Mouse (Mus musculus) forebrain, embryonic 16.5 days (tissue): ENCODE results near the gene Clec16a. TPM values are rescaled to one million over a fixed set of nuclear protein-coding genes. Genes with fewer than 3 reads are reported as not detected.

ENCODE experiments used
- ATAC-seq: fragments of 200-750 bp; cut with Nextera tagmentation; 2 replicates; pipeline ENCODE4 v1.8.0; 2017; ENCODE audit warnings: mild to moderate bottlenecking, moderate library complexity
- H3K27ac ChIP-seq: fragments of 300-500 bp; sonication (generic); 2 replicates; pipeline ENCODE4 v1.5.1; 2014; ENCODE audit warnings: low read length, control low read depth
- H3K27me3 ChIP-seq: fragments of 300-500 bp; sonication (generic); replicated peaks from 2 replicates; pipeline ENCODE4 v1.6.1; 2014; ENCODE audit warnings: low read length; ENCODE audit not compliant: control insufficient read depth, insufficient read depth
- H3K36me3 ChIP-seq: fragments of 300-500 bp; sonication (generic); 2 replicates; pipeline ENCODE4 v1.6.1; 2014; ENCODE audit not compliant: control insufficient read depth, insufficient read depth
- H3K4me1 ChIP-seq: fragments of 300-500 bp; sonication (generic); replicated peaks from 2 replicates; pipeline ENCODE4 v1.6.1; 2014; ENCODE audit warnings: low read length; ENCODE audit not compliant: control insufficient read depth, insufficient read depth
- H3K4me2 ChIP-seq: fragments of 300-500 bp; sonication (generic); 2 replicates; pipeline ENCODE4 v1.6.1; 2014; ENCODE audit warnings: mild to moderate bottlenecking, low read length, control low read depth
- H3K4me3 ChIP-seq: fragments of 300-500 bp; sonication (generic); replicated peaks from 2 replicates; pipeline ENCODE4 v1.5.1; 2014; ENCODE audit warnings: mild to moderate bottlenecking, low read length, control low read depth
- H3K9ac ChIP-seq: fragments of 300-500 bp; sonication (generic); replicated peaks from 2 replicates; pipeline ENCODE4 v1.6.1; 2014; ENCODE audit warnings: low read depth, low read length, control low read depth
- H3K9me3 ChIP-seq: fragments of 300-500 bp; sonication (generic); 2 replicates; pipeline ENCODE4 v1.6.1; 2016; ENCODE audit warnings: low read length; ENCODE audit not compliant: control insufficient read depth
- WGBS: fragments of 180-500 bp; shearing (Covaris S2); extraction: QIAGEN DNeasy Blood & Tissue Kit; methylation state at CpG from one replicate; pipeline ENCODE4 v1.1.7; 2014; 5-methylcytosine and 5-hydroxymethylcytosine counted together
- polyA plus RNA-seq: library from polyadenylated mRNA; unstranded; fragments of >200 nt; fragmentation: Nextera tagmentation; extraction: Ambion mirVana; gene quantifications from 2 replicates; pipeline ENCODE4 v1.2.1, GENCODE M21; 2015

Clec16a gene
- polyA plus RNA-seq, 1 experiment from 2014 or later = 72.8 TPM

DNA sequence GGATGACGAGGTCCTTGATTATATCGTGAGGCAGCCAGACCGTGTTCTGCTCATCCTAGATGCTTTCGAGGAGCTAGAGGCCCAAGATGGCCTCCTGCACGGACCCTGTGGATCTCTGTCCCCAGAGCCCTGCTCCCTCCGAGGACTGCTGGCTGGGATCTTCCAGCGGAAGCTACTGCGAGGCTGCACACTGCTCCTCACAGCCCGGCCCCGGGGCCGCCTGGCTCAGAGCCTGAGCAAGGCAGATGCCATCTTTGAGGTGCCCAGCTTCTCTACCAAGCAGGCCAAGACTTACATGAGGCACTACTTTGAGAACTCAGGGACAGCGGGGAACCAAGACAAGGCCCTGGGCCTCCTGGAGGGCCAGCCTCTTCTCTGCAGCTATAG lies 34.0 kb upstream of the Clec16a start:
- Histone ChIP-seq H3K4me2 (no peak overlapping the region), H3K9me3 (no peaks in the 10 kb centered on the region), H3K27ac (no peak overlapping the region), H3K9ac (no peak overlapping the region), H3K4me1 (0 out of 2 replicates have a peak, but pooled peaks cover 3% of the 10 kb centered on the region), H3K36me3 (no peaks in the 10 kb centered on the region), H3K4me3 (no peak overlapping the region), H3K27me3 (0 out of 2 replicates have a peak, but pooled peaks cover 2% of the 10 kb centered on the region)
- no peak; the same call in 1 of the 2 replicates for ATAC-seq
- 78% methylated on average over 12 of the region's 12 CpGs for WGBS

DNA sequence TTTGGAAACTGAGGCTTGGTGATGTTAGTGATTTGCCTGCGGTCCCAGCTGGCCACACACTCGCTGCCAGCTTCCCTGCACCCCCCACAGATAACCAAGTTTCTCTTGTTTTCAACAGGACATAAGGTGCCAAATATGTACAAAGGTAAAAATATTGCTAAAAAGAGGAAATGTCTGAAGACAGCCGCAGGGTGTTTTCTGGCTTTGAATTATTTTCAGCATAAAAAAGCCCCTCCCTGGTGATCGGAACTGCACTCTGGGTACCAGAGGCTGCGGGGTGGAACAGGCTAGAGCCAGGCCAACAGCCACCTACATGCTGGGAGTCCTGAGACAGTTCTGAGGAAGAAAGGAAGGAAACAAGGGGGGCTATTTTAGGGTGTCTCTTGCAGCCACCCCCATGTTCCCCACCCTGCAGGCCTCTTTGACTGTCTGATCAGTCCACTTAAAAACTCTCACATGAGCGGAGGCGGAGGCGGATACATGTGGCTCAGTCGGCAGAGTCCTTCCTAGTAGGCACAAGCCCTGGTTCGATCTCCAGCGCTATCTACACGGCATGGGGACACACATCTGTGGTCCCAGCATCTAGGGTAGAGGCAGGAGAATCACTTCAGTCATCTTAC lies 29.1 kb upstream of the Clec16a start:
- WGBS = 88% methylated on average over 12 of the region's 12 CpGs
- no peaks in the 10 kb centered on the region for H3K4me1 ChIP-seq

GRCm38 (mm10) chr16:10518030-10518429 lies 27.1 kb upstream of the Clec16a start:
- Histone ChIP-seq H3K4me2 (no peak overlapping the region), H3K27me3 (no peaks in the 10 kb centered on the region), H3K9ac (no peak overlapping the region), H3K36me3 (no peaks in the 10 kb centered on the region), H3K4me3 (no peak overlapping the region), H3K27ac (no peak overlapping the region), H3K4me1 (no peaks in the 10 kb centered on the region), H3K9me3 (no peaks in the 10 kb centered on the region)
- WGBS = 56% methylated on average over 5 of the region's 5 CpGs
- no peak for ATAC-seq

More for the DNA sequence above, 29.1 kb upstream of the Clec16a start:
- Histone ChIP-seq H3K4me2 (no peak overlapping the region), H3K9ac (no peak overlapping the region), H3K36me3 (no peaks in the 10 kb centered on the region), H3K9me3 (no peaks in the 10 kb centered on the region), H3K4me3 (no peak overlapping the region), H3K27me3 (no peaks in the 10 kb centered on the region), H3K27ac (no peak overlapping the region)
- ATAC-seq = no peak

DNA sequence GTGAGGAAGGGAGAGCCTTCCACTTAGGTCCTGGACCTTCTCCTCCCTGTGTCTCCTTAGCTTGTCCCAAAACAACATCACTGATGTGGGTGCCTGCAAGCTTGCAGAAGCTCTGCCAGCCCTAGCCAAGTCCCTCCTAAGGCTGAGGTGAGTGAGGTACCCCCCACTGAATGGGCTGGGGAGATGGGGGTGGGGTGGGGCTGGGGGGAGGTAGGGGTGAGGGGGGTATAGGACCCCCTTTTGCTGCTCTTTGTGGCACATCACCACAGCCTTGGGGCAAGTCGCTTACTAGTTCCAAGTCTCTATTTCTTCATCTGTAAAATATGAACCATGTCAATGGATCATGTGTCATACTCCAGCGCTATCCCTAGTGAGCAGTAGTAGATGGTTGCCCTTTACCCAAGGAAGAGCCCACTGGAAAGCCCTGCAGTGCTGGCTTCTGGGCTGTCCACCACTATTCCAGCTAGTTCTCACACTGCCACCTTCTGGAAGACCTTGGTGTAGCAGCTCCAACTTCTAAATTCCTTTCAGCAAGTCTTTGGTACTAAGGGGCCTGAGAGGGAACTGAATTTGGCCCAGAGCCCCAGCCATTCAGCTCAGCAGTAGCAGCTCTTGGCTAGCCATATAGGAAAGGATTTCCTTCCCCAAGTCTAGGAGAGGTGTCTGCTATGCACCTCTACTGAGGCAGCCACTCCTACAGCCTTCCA lies 24.1 kb upstream of the Clec16a start:
- Histone ChIP-seq H3K4me3 (no peak overlapping the region), H3K36me3 (no peaks in the 10 kb centered on the region), H3K27me3 (no peaks in the 10 kb centered on the region), H3K9ac (no peak overlapping the region), H3K4me2 (no peak overlapping the region), H3K4me1 (no peaks in the 10 kb centered on the region), H3K27ac (no peak overlapping the region), H3K9me3 (no peaks in the 10 kb centered on the region)
- peak; percentile 76 for ATAC-seq
- WGBS = 25% methylated on average over 2 of the region's 2 CpGs

- H3K4me2 ChIP-seq = no peak overlapping the region
- H3K4me3 ChIP-seq = no peak overlapping the region
- 96% methylated on average over 1 of the region's 1 CpGs for WGBS
- no peak overlapping the region for H3K27ac ChIP-seq
- H3K9ac ChIP-seq = no peak overlapping the region
- H3K27me3 ChIP-seq = no peaks in the 10 kb centered on the region
- no peaks in the 10 kb centered on the region for H3K36me3 ChIP-seq
- H3K4me1 ChIP-seq = 0 out of 2 replicates have a peak, but pooled peaks cover 6% of the 10 kb centered on the region
- ATAC-seq = no peak
- H3K9me3 ChIP-seq = no peaks in the 10 kb centered on the region
These were observed 22.3 kb upstream of the Clec16a start for GRCm38 (mm10) chr16:10522811-10523210.

- H3K9ac ChIP-seq = no peak overlapping the region
- H3K4me1 ChIP-seq = 0 out of 2 replicates have a peak, but pooled peaks cover 6% of the 10 kb centered on the region
- H3K36me3 ChIP-seq = no peaks in the 10 kb centered on the region
- H3K4me2 ChIP-seq = no peak overlapping the region
- H3K9me3 ChIP-seq = no peaks in the 10 kb centered on the region
- 93% methylated on average over 8 of the region's 8 CpGs for WGBS
- no peak for ATAC-seq
- no peaks in the 10 kb centered on the region for H3K27me3 ChIP-seq
- H3K27ac ChIP-seq = no peak overlapping the region
- H3K4me3 ChIP-seq = no peak overlapping the region
These were observed 21.5 kb upstream of the Clec16a start for GRCm38 (mm10) chr16:10523650-10524049.

- 0 out of 2 replicates have a peak, but pooled peaks cover 6% of the 10 kb centered on the region for H3K4me1 ChIP-seq
- H3K4me3 ChIP-seq = no peak overlapping the region
- no peaks in the 10 kb centered on the region for H3K9me3 ChIP-seq
- no peak overlapping the region for H3K4me2 ChIP-seq
- ATAC-seq = no peak
- no peaks in the 10 kb centered on the region for H3K36me3 ChIP-seq
- no peaks in the 10 kb centered on the region for H3K27me3 ChIP-seq
- no peak overlapping the region for H3K9ac ChIP-seq
- H3K27ac ChIP-seq = no peak overlapping the region
- WGBS = 80% methylated on average over 4 of the region's 4 CpGs
These were observed 20.1 kb upstream of the Clec16a start for GRCm38 (mm10) chr16:10524866-10525609.

DNA sequence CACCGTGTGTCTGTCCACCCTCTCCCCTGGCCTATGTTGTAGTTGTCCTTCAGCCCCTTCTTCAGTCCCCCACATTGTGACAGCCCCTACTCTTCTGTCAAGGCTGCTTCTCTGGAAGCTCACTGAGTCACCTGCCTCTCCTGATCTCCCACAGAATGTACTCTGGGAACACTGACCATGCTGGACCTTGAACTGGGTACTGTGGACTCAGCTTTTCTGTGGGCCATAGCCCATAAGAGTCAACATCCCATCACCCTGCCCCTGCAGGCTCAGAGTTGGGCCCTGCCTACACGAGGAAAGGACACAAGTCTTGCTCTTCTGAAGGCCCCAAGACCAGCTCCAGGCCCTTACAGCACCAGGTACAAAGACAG lies 19.5 kb upstream of the Clec16a start:
- Histone ChIP-seq H3K27ac (no peak overlapping the region), H3K4me1 (0 out of 2 replicates have a peak, but pooled peaks cover 6% of the 10 kb centered on the region), H3K4me3 (no peak overlapping the region), H3K4me2 (no peak overlapping the region), H3K36me3 (no peaks in the 10 kb centered on the region), H3K27me3 (no peaks in the 10 kb centered on the region), H3K9me3 (no peaks in the 10 kb centered on the region), H3K9ac (no peak overlapping the region)
- no peak for ATAC-seq
- WGBS = 67% methylated on average over 2 of the region's 2 CpGs

DNA sequence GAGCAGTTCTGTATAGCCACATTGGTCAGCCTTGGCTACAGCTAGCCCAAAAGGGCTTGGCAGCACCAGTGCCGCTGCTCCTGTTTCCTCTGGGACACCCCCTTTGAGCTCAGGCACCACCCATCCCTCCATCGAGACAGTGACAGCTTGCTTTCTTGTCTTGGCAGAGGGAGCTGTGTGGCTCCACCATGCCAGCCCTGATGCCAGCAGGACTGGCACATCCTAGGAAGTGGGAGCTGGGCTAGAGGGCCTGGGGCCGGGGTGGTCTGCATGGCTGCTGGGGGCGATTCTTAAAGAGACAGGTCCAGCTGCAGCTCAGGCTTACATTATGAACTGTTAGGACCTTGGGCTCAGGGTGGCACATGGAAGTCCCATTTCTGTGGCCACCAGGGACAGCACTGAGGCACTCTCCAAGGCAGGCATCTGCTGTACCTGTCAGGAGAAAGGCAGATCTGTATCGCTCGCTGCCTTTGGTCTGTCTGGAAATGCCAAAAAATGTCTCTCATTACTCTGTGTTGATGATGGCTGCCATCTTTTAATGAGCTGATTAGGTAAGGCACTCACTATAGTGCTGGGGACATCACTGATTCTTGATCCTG lies 18.0 kb upstream of the Clec16a start:
- H3K4me1 ChIP-seq = 0 out of 2 replicates have a peak, but pooled peaks cover 6% of the 10 kb centered on the region
- no peaks in the 10 kb centered on the region for H3K36me3 ChIP-seq
- no peaks in the 10 kb centered on the region for H3K27me3 ChIP-seq
- no peak overlapping the region for H3K9ac ChIP-seq
- H3K9me3 ChIP-seq = no peaks in the 10 kb centered on the region
- peak; percentile 83 for ATAC-seq
- no peak overlapping the region for H3K4me3 ChIP-seq
- H3K27ac ChIP-seq = no peak overlapping the region
- WGBS = 65% methylated on average over 6 of the region's 6 CpGs
- H3K4me2 ChIP-seq = no peak overlapping the region
